Mouse (Mus musculus) stomach, embryonic 15.5 days (tissue): Measurements from ENCODE around the gene Slc25a33. TPM values are rescaled to one million over a fixed set of nuclear protein-coding genes. Genes with fewer than 3 reads are reported as not detected.

Source experiments
- ATAC-seq: fragments of 200-750 bp; cut with Nextera tagmentation; 2 replicates; pipeline ENCODE4 v1.8.0; 2017; ENCODE audit warnings: low read depth, moderate number of reproducible peaks, moderate TSS enrichment; ENCODE audit not compliant: insufficient read depth, low FRiP score
- H3K27ac ChIP-seq: fragments of 300-500 bp; sonication (generic); 2 replicates; pipeline ENCODE4 v1.5.1; 2015; ENCODE audit warnings: mild to moderate bottlenecking, inconsistent platforms
- H3K27me3 ChIP-seq: fragments of 300-500 bp; sonication (generic); replicated peaks from 2 replicates; pipeline ENCODE4 v1.6.1; 2015; ENCODE audit warnings: inconsistent platforms
- H3K36me3 ChIP-seq: fragments of 300-500 bp; sonication (generic); 2 replicates; pipeline ENCODE4 v1.6.1; 2015; ENCODE audit warnings: inconsistent platforms
- H3K4me1 ChIP-seq: fragments of 300-500 bp; sonication (generic); 2 replicates; pipeline ENCODE4 v1.6.1; 2015; ENCODE audit warnings: inconsistent platforms
- H3K4me2 ChIP-seq: fragments of 300-500 bp; sonication (generic); 2 replicates; pipeline ENCODE4 v1.6.1; 2015; ENCODE audit warnings: mild to moderate bottlenecking, inconsistent platforms
- H3K4me3 ChIP-seq: fragments of 300-500 bp; sonication (generic); replicated peaks from 2 replicates; pipeline ENCODE4 v1.5.1; 2015; ENCODE audit warnings: inconsistent platforms
- H3K9ac ChIP-seq: fragments of 300-500 bp; sonication (generic); 2 replicates; pipeline ENCODE4 v1.6.1; 2015; ENCODE audit warnings: inconsistent platforms
- H3K9me3 ChIP-seq: fragments of 300-500 bp; sonication (generic); 2 replicates; pipeline ENCODE4 v1.6.1; 2016; ENCODE audit warnings: inconsistent platforms
- WGBS: fragments of 180-500 bp; shearing (Covaris S2); methylation state at CpG from one replicate; pipeline ENCODE4 v1.1.7; 2015; 5-methylcytosine and 5-hydroxymethylcytosine counted together
- polyA plus RNA-seq: library from polyadenylated mRNA; unstranded; fragments of >200 nt; fragmentation: Nextera tagmentation; extraction: Ambion mirVana; gene quantifications from 2 replicates; pipeline ENCODE4 v1.2.1, GENCODE M21; 2015

Slc25a33 gene
- polyA plus RNA-seq, 1 experiment from 2014 or later, result 10.4 TPM

GRCm38 (mm10) chr4:149806699-149807381, 32.8 kb upstream of the Slc25a33 start:
- Histone ChIP-seq H3K9ac (no peak overlapping the region), H3K4me3 (no peak overlapping the region), H3K4me1 (no peaks in the 10 kb centered on the region), H3K9me3 (no peaks in the 10 kb centered on the region), H3K27me3 (peaks cover 10% of the 10 kb centered on the region), H3K4me2 (no peak overlapping the region), H3K27ac (no peak overlapping the region), H3K36me3 (no peaks in the 10 kb centered on the region)
- 50% methylated on average over 19 of the region's 19 CpGs for WGBS
- peak; percentile 72 for ATAC-seq

- no peak overlapping the region for H3K9ac ChIP-seq
- no peaks in the 10 kb centered on the region for H3K9me3 ChIP-seq
- ATAC-seq, result no peak
- H3K36me3 ChIP-seq, result no peaks in the 10 kb centered on the region
- no peak overlapping the region for H3K27ac ChIP-seq
- 60% methylated on average over 9 of the region's 9 CpGs for WGBS
- H3K4me2 ChIP-seq, result no peak overlapping the region
- no peak overlapping the region for H3K4me3 ChIP-seq
- H3K27me3 ChIP-seq, result no peaks in the 10 kb centered on the region
- H3K4me1 ChIP-seq, result peaks cover 19% of the 10 kb centered on the region
These were observed 28.2 kb upstream of the Slc25a33 start for GRCm38 (mm10) chr4:149802269-149802668.

- no peak for ATAC-seq
- H3K4me2 ChIP-seq, result no peak overlapping the region
- no peak overlapping the region for H3K4me3 ChIP-seq
- WGBS, result 85% methylated on average over 2 of the region's 2 CpGs
- H3K9me3 ChIP-seq, result no peaks in the 10 kb centered on the region
- no peak overlapping the region for H3K9ac ChIP-seq
- H3K4me1 ChIP-seq, result peaks cover 22% of the 10 kb centered on the region
- no peak overlapping the region for H3K27ac ChIP-seq
- no peaks in the 10 kb centered on the region for H3K27me3 ChIP-seq
- no peaks in the 10 kb centered on the region for H3K36me3 ChIP-seq
These were observed 26.5 kb upstream of the Slc25a33 start for GRCm38 (mm10) chr4:149800576-149800975.

- H3K9ac ChIP-seq, result no peak overlapping the region
- H3K36me3 ChIP-seq, result no peaks in the 10 kb centered on the region
- no peak overlapping the region for H3K4me3 ChIP-seq
- no peak for ATAC-seq
- WGBS, result 81% methylated on average over 6 of the region's 6 CpGs
- H3K9me3 ChIP-seq, result no peaks in the 10 kb centered on the region
- H3K27me3 ChIP-seq, result no peaks in the 10 kb centered on the region
- H3K27ac ChIP-seq, result no peak overlapping the region
- no peak overlapping the region for H3K4me2 ChIP-seq
- H3K4me1 ChIP-seq, result peaks cover 22% of the 10 kb centered on the region
These were observed 26.0 kb upstream of the Slc25a33 start for GRCm38 (mm10) chr4:149800172-149800464.

GRCm38 (mm10) chr4:149799346-149800171, 25.5 kb upstream of the Slc25a33 start:
- Histone ChIP-seq H3K4me3 (no peak overlapping the region), H3K4me2 (no peak overlapping the region), H3K27ac (no peak overlapping the region), H3K27me3 (no peaks in the 10 kb centered on the region), H3K36me3 (no peaks in the 10 kb centered on the region), H3K9me3 (no peaks in the 10 kb centered on the region), H3K9ac (no peak overlapping the region), H3K4me1 (peaks cover 22% of the 10 kb centered on the region)
- 74% methylated on average over 16 of the region's 16 CpGs for WGBS
- no peak for ATAC-seq

GRCm38 (mm10) chr4:149798684-149799309, 24.7 kb upstream of the Slc25a33 start:
- Histone ChIP-seq H3K4me1 (peaks cover 22% of the 10 kb centered on the region), H3K9ac (no peak overlapping the region), H3K27ac (no peak overlapping the region), H3K36me3 (no peaks in the 10 kb centered on the region), H3K4me2 (no peak overlapping the region), H3K4me3 (no peak overlapping the region), H3K27me3 (no peaks in the 10 kb centered on the region), H3K9me3 (no peaks in the 10 kb centered on the region)
- 27% methylated on average over 7 of the region's 7 CpGs for WGBS
- ATAC-seq, result no peak; the same call in 1 of the 2 replicates

- H3K9me3 ChIP-seq, result no peaks in the 10 kb centered on the region
- H3K27ac ChIP-seq, result no peak overlapping the region
- no peak overlapping the region for H3K9ac ChIP-seq
- H3K4me1 ChIP-seq, result peaks cover 22% of the 10 kb centered on the region
- no peak overlapping the region for H3K4me3 ChIP-seq
- no peaks in the 10 kb centered on the region for H3K36me3 ChIP-seq
- ATAC-seq, result no peak
- no peak overlapping the region for H3K4me2 ChIP-seq
- WGBS, result 44% methylated on average over 2 of the region's 2 CpGs
- H3K27me3 ChIP-seq, result no peaks in the 10 kb centered on the region
These were observed 24.0 kb upstream of the Slc25a33 start for GRCm38 (mm10) chr4:149798116-149798515.

GRCm38 (mm10) chr4:149797220-149797610, 23.1 kb upstream of the Slc25a33 start:
- no peaks in the 10 kb centered on the region for H3K9me3 ChIP-seq
- no peak overlapping the region for H3K4me3 ChIP-seq
- H3K9ac ChIP-seq, result no peak overlapping the region
- H3K27ac ChIP-seq, result no peak overlapping the region
- ATAC-seq, result no peak
- H3K4me1 ChIP-seq, result peaks cover 22% of the 10 kb centered on the region
- WGBS, result 34% methylated on average over 1 of the region's 1 CpGs
- H3K36me3 ChIP-seq, result no peaks in the 10 kb centered on the region
- H3K27me3 ChIP-seq, result no peaks in the 10 kb centered on the region
- H3K4me2 ChIP-seq, result no peak overlapping the region

- no peak for ATAC-seq
- 43% methylated on average over 14 of the region's 14 CpGs for WGBS
These were observed 22.6 kb upstream of the Slc25a33 start for GRCm38 (mm10) chr4:149796567-149797219.

GRCm38 (mm10) chr4:149794966-149795477, 20.9 kb upstream of the Slc25a33 start:
- no peak for ATAC-seq

More at GRCm38 (mm10) chr4:149796567-149797219, 22.6 kb upstream of the Slc25a33 start:
- H3K4me3 ChIP-seq, result no peak overlapping the region
- peaks cover 22% of the 10 kb centered on the region for H3K4me1 ChIP-seq
- H3K27ac ChIP-seq, result no peak overlapping the region
- no peaks in the 10 kb centered on the region for H3K36me3 ChIP-seq
- no peak overlapping the region for H3K9ac ChIP-seq
- no peaks in the 10 kb centered on the region for H3K27me3 ChIP-seq
- H3K9me3 ChIP-seq, result no peaks in the 10 kb centered on the region
- no peak overlapping the region for H3K4me2 ChIP-seq

GRCm38 (mm10) chr4:149794010-149794338, 19.9 kb upstream of the Slc25a33 start:
- peak; percentile 56; the same call in 1 of the 2 replicates for ATAC-seq
- 21% methylated on average over 8 of the region's 8 CpGs for WGBS

More at GRCm38 (mm10) chr4:149794966-149795477, 20.9 kb upstream of the Slc25a33 start:
- Histone ChIP-seq H3K36me3 (no peaks in the 10 kb centered on the region), H3K4me3 (no peak overlapping the region), H3K27me3 (no peaks in the 10 kb centered on the region), H3K9ac (no peak overlapping the region), H3K4me2 (no peak overlapping the region), H3K27ac (no peak overlapping the region), H3K4me1 (peaks cover 26% of the 10 kb centered on the region), H3K9me3 (no peaks in the 10 kb centered on the region)
- WGBS, result 71% methylated on average over 7 of the region's 7 CpGs

More at GRCm38 (mm10) chr4:149794010-149794338, 19.9 kb upstream of the Slc25a33 start:
- Histone ChIP-seq H3K9me3 (no peaks in the 10 kb centered on the region), H3K27ac (no peak overlapping the region), H3K27me3 (no peaks in the 10 kb centered on the region), H3K4me3 (no peak overlapping the region), H3K4me1 (peaks cover 25% of the 10 kb centered on the region), H3K36me3 (no peaks in the 10 kb centered on the region), H3K4me2 (no peak overlapping the region), H3K9ac (no peak overlapping the region)
